ENCODE assay signal across 16 mouse cellular contexts in genomic region chr1:53925149-53925901, GRCm38 (mm10).
DNase-seq lines count a peak whose midpoint lies in the region; ATAC-seq and TF ChIP-seq lines count a peak whose summit lies in the region.
"Had no signal": no experiment of that assay in that cellular context is flagged by ENCODE, and none has a peak within 500 bp of the region (broad histone marks: within the 10 kb centered on the region; RNA-seq: fewer than 3 reads in every experiment).

No protein-coding gene starts in this region.

- no peaks in the 10 kb centered on the region for H3K36me3 ChIP-seq in embryonic facial prominence, embryonic 12.5 days
- H3K36me3 ChIP-seq in embryonic facial prominence, embryonic 10.5 days (replicated peaks): no peaks in the 10 kb centered on the region
- H3K36me3 ChIP-seq in E14TG2a.4 (ENCODE audit: insufficient read depth, low read length): no peaks in the 10 kb centered on the region
- no peaks in the 10 kb centered on the region for H3K36me3 ChIP-seq in forebrain, postnatal 0 days (ENCODE audit: insufficient read depth)
- H3K36me3 ChIP-seq in midbrain, embryonic 12.5 days: no peaks in the 10 kb centered on the region
- H3K36me3 ChIP-seq: embryonic facial prominence, embryonic 15.5 days; liver, embryonic 15.5 days had no signal

- no peak overlapping the region for H3K4me2 ChIP-seq in embryonic facial prominence, embryonic 12.5 days (replicated peaks)
- no peak overlapping the region for H3K4me2 ChIP-seq in forebrain, postnatal 0 days (ENCODE audit: low read depth)
- H3K4me2 ChIP-seq in midbrain, embryonic 12.5 days (replicated peaks): no peak overlapping the region
- H3K4me2 ChIP-seq: embryonic facial prominence, embryonic 15.5 days; liver, embryonic 15.5 days had no signal

- H3K27me3 ChIP-seq in embryonic facial prominence, embryonic 12.5 days: no peaks in the 10 kb centered on the region
- H3K27me3 ChIP-seq in embryonic facial prominence, embryonic 10.5 days (replicated peaks; ENCODE audit: low read depth, poor library complexity, severe bottlenecking): peaks cover 14% of the 10 kb centered on the region; the same call in 1 of the 2 replicates
- H3K27me3 ChIP-seq in E14TG2a.4 (ENCODE audit: insufficient read depth, low read length): peaks cover 15% of the 10 kb centered on the region
- H3K27me3 ChIP-seq in forebrain, postnatal 0 days (ENCODE audit: insufficient read depth, low read length): no peaks in the 10 kb centered on the region; the same call in 1 of the 2 replicates
- H3K27me3 ChIP-seq in midbrain, embryonic 12.5 days: no peaks in the 10 kb centered on the region
- H3K27me3 ChIP-seq: embryonic facial prominence, embryonic 15.5 days; liver, embryonic 15.5 days had no signal

- no peak overlapping the region for H3K4me3 ChIP-seq in embryonic facial prominence, embryonic 12.5 days
- H3K4me3 ChIP-seq in embryonic facial prominence, embryonic 10.5 days: no peak overlapping the region
- H3K4me3 ChIP-seq in E14TG2a.4 (replicated peaks; ENCODE audit: low read length): peak overlapping the region; percentile 67
- H3K4me3 ChIP-seq in forebrain, postnatal 0 days (ENCODE audit: low read depth, low read length): no peak overlapping the region
- no peak overlapping the region for H3K4me3 ChIP-seq in midbrain, embryonic 12.5 days
- H3K4me3 ChIP-seq: embryonic facial prominence, embryonic 15.5 days; liver, embryonic 15.5 days had no signal

- H3K27ac ChIP-seq in embryonic facial prominence, embryonic 12.5 days: no peak overlapping the region
- no peak overlapping the region for H3K27ac ChIP-seq in embryonic facial prominence, embryonic 10.5 days (replicated peaks)
- no peak overlapping the region for H3K27ac ChIP-seq in forebrain, postnatal 0 days (ENCODE audit: low read depth, low read length)
- H3K27ac ChIP-seq in midbrain, embryonic 12.5 days (replicated peaks): no peak overlapping the region
- H3K27ac ChIP-seq: embryonic facial prominence, embryonic 15.5 days; liver, embryonic 15.5 days had no signal

- H3K9me3 ChIP-seq in embryonic facial prominence, embryonic 12.5 days: no peaks in the 10 kb centered on the region
- H3K9me3 ChIP-seq in embryonic facial prominence, embryonic 10.5 days: no peaks in the 10 kb centered on the region
- H3K9me3 ChIP-seq in E14TG2a.4 (ENCODE audit: low read length): no peaks in the 10 kb centered on the region
- H3K9me3 ChIP-seq in forebrain, postnatal 0 days (ENCODE audit: low read length): no peaks in the 10 kb centered on the region
- H3K9me3 ChIP-seq in midbrain, embryonic 12.5 days: no peaks in the 10 kb centered on the region
- H3K9me3 ChIP-seq: embryonic facial prominence, embryonic 15.5 days; liver, embryonic 15.5 days had no signal

- WGBS in embryonic facial prominence, embryonic 12.5 days: 44% methylated on average over 18 of the region's 18 CpGs
- WGBS in embryonic facial prominence, embryonic 10.5 days: 36% methylated on average over 18 of the region's 18 CpGs
- 38% methylated on average over 18 of the region's 18 CpGs for WGBS in forebrain, postnatal 0 days
- 39% methylated on average over 18 of the region's 18 CpGs for WGBS in midbrain, embryonic 12.5 days

- H3K4me1 ChIP-seq in embryonic facial prominence, embryonic 12.5 days: no peaks in the 10 kb centered on the region
- H3K4me1 ChIP-seq in embryonic facial prominence, embryonic 10.5 days: peaks cover 4% of the 10 kb centered on the region; the same call in 1 of the 2 replicates
- H3K4me1 ChIP-seq in E14TG2a.4 (replicated peaks; ENCODE audit: low read depth, low read length): peaks cover 8% of the 10 kb centered on the region
- no peaks in the 10 kb centered on the region for H3K4me1 ChIP-seq in forebrain, postnatal 0 days (ENCODE audit: insufficient read depth)
- no peaks in the 10 kb centered on the region; the same call in 1 of the 2 replicates for H3K4me1 ChIP-seq in midbrain, embryonic 12.5 days
- H3K4me1 ChIP-seq: embryonic facial prominence, embryonic 15.5 days; liver, embryonic 15.5 days had no signal

- no peak for DNase-seq in embryonic facial prominence, embryonic 10.5 days (ENCODE audit: low spot score)
- DNase-seq in forebrain, postnatal 0 days: no peak
- no peak for DNase-seq in thymus, postnatal 0 days (ENCODE audit: low spot score)
- DNase-seq in thymus, adult 18-20 months: no peak
- DNase-seq: cerebellum, postnatal 14 days; gastrocnemius, postnatal 25 days; heart, postnatal 4 days; kidney, adult 11 months; lung, postnatal 36 days; thymus, postnatal 14 days had no signal

- ATAC-seq in embryonic facial prominence, embryonic 12.5 days (ENCODE audit: insufficient number of reproducible peaks, insufficient read depth, low FRiP score, low TSS enrichment): peak; percentile 58; the same call in 1 of the 2 replicates
- ATAC-seq in forebrain, postnatal 0 days: peak; percentile 45; the same call in 1 of the 2 replicates
- peak; percentile 41 for ATAC-seq in midbrain, embryonic 12.5 days (ENCODE audit: low FRiP score, low read depth)
- no peak for ATAC-seq in erythroblast, adult 5-6 weeks (replicated peaks; ENCODE audit: low FRiP score, poor library complexity, severe bottlenecking)

- TF ChIP-seq CTCF in E14TG2a.4 (conservative IDR thresholded peaks at IDR 0.05; ENCODE audit: low read length): no peak
- TF ChIP-seq CTCF in forebrain, postnatal 0 days (IDR thresholded peaks at IDR 0.05; ENCODE audit: low read depth): no peak

- no peak overlapping the region for H3K9ac ChIP-seq in embryonic facial prominence, embryonic 12.5 days
- no peak overlapping the region for H3K9ac ChIP-seq in forebrain, postnatal 0 days
- no peak overlapping the region for H3K9ac ChIP-seq in midbrain, embryonic 12.5 days (replicated peaks)
- H3K9ac ChIP-seq: embryonic facial prominence, embryonic 15.5 days; liver, embryonic 15.5 days had no signal
